Mouse (Mus musculus) thymus, postnatal 36 days (tissue): Measurements from ENCODE around the gene Chst11.

Experiments used
- DNase-seq, 2 experiments: peaks; one replicate each; pipeline ENCODE4 v3.0.0; 2022; ENCODE audit warnings: mixed read lengths in 2 of 2

Chst11 gene

DNA sequence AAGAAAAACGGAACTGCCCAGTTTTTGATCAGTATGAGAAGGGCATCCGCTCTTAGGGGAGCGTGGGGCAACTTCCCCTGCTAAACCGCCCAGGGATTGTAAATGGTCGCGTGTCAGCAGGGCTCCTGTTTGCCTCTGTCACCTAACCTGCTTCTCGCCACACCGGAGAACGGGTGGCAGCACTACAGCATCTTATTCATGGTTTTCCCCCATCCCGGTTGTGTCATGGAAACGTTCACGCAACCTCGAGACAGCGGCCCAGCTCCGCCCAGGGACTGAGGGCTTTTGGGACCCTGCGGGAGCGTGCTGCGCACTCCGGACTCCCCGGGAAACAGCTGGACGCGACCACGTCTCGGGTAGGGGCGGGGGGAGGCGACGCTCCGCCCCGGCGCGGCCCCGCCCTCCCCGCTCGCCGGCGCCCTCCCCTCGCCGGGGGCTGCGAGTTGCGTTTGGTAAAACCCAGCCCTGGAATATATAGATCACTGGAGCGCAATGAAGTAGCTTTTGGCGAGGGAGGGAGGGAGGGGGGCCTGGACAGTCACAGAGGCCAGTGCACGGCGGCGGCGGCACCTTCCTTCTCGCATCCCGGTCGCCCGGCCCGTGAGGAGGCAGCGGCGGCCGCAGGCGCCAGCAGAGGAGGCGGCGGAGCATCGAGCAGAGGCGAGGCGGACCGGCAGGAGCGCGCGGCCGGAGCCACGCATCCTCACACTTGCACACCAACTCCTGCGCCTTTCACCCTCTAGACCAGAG lies at the start of gene Chst11:
TSS of gene Chst11 (plus strand) at position 549 of the 750 bp plus-strand sequence.
- peak; percentile 77 to 79 for DNase-seq

- no peak for DNase-seq
These were observed 49.5 kb upstream of the Chst11 start for GRCm38 (mm10) chr10:82935774-82936173.

DNA sequence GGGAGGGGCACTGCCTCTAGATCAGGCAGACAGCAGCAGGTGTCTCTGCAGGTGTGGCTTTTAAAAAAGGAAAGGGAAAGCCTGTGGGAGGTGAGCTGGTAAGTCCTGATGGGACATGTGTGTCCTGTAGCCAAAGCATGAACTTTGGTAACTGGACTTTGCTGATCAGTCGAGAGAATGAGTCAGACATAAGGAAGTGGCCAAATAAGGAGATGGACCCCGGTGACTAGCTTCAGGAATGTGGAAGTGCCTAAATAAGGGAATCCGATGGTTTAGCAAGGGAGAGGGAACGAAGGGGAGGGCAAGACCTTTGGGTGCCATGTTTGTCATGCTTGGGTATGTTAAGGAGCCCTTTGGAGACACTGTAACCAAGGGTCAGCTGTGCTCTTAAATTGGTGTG lies 31.9 kb upstream of the Chst11 start:
- DNase-seq: no peak

GRCm38 (mm10) chr10:82955117-82955516 lies 30.2 kb upstream of the Chst11 start:
- DNase-seq: no peak

DNA sequence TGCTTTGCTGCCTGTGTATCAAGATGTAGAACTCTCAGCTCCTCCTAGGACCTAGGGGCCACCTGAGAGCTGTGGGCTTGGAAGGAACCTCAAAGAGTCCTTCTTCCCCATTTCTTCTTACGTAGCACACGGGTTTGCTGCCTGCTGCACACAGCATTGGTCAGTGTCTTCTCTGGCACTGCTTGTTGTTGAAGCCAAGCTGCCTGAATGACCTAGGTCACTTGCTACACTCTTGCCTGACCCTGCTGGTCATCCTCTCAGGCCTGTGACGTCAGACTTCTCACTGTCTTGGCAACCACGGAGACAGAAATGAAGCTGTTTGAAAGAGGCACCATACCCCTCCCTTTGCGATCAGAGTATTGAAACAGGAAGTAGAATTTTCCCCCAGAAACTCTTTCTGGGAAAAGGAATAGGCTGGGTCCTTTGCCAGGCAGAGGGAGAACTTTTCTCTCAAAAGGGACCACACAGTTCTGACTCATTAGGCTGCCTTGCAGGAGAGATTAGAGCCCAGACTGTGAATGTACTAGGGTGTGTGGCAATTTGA lies 27.0 kb upstream of the Chst11 start:
- DNase-seq: no peak

DNA sequence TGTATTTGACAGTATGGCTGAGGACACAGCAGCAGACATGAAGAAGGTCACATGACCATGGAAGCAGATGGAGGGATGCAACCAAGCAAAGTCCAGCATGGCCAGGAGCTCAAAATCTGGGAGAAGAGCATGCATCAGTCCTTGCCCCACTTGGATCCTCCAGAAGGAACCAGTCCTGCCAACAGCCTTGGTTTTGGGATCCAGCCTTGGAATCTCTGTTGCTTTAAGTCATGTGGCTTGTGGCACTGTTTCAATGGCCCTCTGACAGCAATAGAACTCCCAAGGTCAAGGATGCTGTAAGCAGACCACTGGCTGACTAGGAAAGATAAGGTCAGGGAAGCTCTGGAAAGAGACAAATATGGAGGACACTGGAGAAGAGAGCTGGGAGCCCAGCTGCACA lies 26.0 kb upstream of the Chst11 start:
- no peak for DNase-seq

DNA sequence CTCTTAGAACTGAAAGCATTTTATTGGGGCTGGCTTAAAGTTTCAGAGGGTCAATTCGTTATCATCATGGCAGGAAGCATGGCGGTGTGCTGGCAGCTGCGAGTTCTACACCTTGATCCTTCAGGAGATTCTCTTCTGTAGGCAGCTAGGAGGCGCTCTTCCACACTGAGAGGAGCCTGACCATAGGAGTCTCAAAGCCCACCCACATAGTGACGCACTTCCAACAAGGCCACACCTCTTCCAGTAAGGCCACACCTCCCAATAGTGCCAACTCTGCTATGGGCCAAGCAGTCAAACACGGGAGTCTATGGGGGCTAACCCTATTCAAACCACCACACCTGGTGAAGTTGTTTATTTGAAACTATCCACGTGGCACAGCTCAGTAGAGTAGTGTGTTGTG lies 24.0 kb upstream of the Chst11 start:
- DNase-seq: no peak

DNA sequence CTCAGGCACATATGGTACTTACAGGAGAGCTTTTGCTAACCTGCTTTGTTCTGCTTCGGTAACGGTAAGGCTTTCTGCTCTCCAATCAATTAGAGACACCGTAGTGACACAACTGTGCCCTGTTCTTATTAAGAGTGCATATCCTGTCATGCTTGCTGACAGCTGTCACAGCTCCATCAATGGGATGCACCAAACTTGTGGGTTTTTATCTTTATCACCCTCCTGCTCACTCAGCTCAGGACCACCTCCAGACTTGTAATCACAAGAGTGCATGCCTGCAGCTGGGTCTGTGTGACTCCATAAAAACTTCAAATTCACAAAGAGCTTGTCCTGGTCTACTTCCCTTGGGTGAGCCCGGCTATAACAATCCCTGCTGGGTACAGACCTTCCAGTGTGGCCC lies 23.3 kb upstream of the Chst11 start:
- DNase-seq: no peak

GRCm38 (mm10) chr10:82962472-82963020 lies 22.8 kb upstream of the Chst11 start:
- DNase-seq: no peak

DNA sequence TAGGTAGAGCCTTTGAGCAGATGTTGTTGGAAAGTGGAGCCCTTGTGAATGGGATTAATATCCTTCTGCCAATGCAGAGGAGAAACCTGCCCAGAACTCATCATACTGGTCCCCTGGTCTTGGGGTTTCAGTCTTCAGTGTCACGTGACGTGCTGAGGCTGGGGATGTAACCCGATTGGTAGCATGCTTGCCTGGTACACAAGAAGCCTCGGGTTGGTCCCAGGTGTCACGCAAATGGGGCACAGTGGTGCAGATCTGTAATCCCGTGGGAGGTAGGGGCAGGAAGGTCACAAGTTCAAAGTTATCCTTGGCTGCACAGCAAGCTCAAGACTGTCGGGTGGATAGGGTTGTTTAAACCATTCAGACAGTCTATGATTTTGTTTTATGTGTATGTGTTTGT lies 20.8 kb upstream of the Chst11 start:
- DNase-seq: no peak

DNA sequence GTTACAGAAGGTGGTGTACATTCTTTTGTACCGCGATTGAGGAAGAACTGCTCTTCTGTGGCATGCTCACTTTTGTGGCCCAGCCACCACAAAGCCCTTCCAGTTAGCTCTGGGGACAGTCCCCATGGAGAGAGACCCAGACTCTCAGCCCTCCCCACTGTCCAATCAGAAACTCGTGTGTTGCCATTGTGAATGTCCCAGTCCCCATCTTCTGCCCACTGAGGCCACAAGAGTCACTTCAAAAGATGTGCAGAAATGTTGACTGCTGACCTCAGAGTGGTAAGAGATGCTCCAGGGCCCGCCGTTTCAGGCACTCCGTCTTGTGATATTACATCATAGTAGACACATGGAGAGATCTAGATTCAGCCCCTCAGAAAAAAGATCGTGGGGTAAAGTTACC lies 18.6 kb upstream of the Chst11 start:
- DNase-seq: no peak

DNA sequence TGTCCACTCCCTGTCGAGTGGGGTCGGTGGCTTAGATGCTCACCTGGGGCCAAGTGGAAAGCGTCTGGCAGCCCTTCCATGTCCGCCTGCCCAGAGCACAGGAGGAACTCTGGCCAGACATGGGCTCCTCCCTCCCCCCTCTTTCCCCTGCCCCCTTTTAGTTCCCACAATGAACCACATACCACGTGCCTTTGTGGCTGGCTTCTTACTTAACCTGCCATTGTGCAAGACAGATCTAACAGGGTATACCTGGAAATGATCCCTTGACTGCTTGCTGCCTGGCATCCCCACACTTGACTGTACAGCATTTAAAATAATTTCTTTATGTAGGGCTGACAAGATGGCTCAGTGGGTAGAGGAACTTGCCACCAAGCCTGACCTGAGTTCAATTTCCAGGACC lies 15.7 kb upstream of the Chst11 start:
- DNase-seq: no peak

GRCm38 (mm10) chr10:82971549-82971948 lies 13.7 kb upstream of the Chst11 start:
- no peak for DNase-seq

GRCm38 (mm10) chr10:82974201-82974600 lies 11.1 kb upstream of the Chst11 start:
- DNase-seq: peak in 1 of 2 experiments; percentile 46

DNA sequence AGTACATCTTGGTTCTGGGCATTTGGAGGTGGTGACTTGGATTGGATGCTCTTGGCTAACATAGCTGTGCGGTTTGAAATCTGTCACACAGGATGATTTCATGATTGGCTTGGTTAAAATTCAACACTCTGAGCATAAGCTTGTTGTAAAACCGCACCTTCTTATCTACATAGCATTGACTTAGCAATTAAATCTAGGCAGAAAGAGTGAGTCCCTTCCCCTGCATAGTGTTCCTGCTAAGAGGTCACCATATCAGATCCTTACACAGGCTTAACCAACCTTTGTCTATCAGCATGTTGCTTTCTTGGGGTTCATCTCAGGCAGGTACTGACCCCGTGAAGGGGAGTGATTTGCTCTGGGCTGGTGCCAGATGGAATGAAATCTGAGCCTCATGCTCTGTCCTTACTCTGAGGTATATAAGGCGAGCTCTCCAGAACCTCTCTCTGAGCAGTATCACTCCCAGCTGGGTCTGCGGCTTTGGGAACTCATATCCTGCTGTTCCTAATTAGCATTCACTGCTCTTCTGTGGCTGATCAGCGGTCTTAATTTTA lies 10.6 kb upstream of the Chst11 start:
- no peak for DNase-seq

DNA sequence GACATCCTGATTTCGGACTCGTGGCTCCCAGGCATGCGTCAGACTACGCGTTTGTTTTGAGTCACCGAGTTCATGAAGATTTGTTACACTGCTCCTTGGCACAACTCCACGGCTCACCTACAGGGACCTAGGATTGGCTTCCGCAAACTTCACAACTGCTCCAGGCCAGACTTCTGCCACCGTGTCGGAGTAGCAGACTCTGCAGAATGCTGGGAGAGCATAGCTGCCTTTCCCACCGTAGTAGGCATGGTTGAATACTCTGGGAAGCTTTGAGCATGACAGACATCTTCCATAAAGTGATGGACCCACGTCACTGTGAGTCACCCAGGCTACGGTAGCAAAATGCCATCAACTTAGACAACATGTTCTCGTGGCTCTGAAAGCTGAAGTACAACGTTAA lies 9.5 kb upstream of the Chst11 start:
- DNase-seq: no peak

DNA sequence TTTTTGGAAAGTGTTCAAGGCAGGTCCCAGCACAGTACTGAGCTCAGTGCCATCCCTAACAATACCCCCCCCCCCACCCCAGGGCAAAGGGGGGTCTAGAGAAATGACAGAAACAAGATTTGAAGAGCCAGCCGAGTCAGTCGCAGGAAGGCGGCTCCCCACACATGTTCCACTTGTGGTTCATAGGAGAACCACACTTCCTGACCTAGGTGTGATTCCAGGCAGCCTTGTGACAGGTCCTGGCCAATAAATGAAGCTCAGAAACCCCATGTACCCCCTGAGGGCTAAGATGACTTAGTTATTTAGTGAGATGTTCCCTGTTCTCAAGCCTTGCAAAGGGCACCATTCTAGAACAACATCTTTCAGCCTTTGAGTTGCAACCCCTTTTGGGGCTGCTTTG lies 3.0 kb upstream of the Chst11 start:
- no peak for DNase-seq

DNA sequence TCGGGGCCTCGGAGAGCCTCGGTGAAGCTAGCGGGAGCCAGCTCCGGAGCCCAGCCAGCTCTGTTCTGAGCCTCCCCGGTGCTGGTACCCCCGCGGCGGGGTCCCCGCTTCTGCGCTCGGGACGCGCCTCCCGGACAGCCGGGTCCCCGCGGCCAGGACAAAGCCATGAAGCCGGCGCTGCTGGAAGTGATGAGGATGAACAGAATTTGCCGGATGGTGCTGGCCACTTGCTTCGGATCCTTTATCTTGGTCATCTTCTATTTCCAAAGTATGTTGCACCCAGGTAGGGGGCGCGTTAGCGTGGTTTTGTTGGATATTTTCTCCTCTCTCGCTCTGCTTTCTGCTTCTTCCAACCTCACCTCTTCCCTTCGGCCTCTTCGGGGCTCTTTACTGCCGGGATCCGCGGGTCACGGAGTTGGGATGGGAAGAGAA lies 418 bp downstream of the Chst11 start:
- peak; percentile 56 to 62 for DNase-seq

DNA sequence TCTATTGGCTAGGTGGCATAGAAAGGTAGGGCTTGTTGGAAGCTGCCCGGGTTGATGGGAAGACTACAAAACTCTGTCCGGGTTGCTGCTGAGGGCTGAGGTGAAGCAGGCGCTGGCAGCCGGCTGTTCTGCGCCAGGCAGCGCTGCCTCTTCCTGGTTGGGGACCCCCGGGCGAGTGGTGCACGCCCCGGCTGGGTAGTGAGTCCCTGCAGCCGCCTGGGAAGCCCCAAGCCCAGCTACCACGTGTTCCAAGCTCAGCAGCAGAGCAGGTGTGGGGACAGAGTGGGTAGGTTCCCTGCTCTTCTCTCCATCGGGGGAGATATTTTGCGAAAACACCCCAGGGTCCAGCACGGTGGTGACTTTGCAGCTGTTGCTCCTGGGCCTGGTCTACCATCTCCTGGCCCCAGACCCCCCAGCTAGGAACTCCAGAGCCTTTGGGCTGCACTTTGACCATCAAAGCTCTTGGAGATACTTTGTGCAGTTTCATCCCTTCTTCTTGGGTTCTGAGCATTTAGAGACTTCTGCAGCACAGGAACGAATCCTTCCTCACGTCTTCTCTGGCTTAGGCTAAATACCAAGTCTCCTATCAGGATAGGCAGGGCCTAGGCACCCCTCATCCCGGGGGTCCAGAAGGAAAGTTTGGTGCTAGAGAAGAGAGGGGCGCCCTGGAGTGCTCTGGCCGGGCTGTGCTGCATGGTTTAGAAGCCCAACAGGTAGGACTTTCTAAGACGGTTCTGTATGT lies 1.1 kb downstream of the Chst11 start:
- peak; percentile 60 to 73 for DNase-seq

GRCm38 (mm10) chr10:82986993-82987349 lies 1.7 kb downstream of the Chst11 start:
- no peak for DNase-seq

GRCm38 (mm10) chr10:82987394-82987793 lies 2.1 kb downstream of the Chst11 start:
- no peak for DNase-seq

GRCm38 (mm10) chr10:82989418-82990025 lies 4.2 kb downstream of the Chst11 start:
- DNase-seq: no peak

GRCm38 (mm10) chr10:82990918-82991317 lies 5.6 kb downstream of the Chst11 start:
- no peak for DNase-seq
